14 mouse cellular contexts compared by ENCODE assay signal in the genomic region with DNA sequence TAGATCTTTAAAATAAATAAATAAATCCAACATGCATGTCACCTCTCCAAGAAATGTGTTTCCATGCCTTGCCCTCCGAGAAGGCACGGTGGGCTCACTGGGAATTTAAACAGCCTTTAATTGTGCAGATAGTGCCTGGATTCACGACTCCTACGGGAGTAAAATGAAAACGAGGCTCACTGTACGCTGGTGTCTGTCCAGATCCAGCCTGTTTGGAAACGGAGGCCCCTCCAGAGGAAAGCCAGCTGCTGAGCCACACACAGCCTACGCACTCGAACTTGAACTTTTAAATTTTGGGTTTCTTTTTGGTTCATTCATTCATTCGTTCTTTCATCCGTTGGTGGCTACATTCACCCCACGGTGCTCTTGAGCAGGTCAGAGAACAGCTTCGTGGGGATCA.
A peak's percentile ranks its signal among the peaks of the same experiment; 100 is the strongest.
DNase-seq lines count a peak whose midpoint lies in the region.
"Had no signal": no experiment of that assay in that cellular context is flagged by ENCODE, and none has a peak within 500 bp of the region (broad histone marks: within the 10 kb centered on the region; RNA-seq: fewer than 3 reads in every experiment).

No protein-coding gene starts in this region.

- peak; percentile 50 to 53 for DNase-seq in heart, postnatal 10 days
- DNase-seq in heart, adult 9 months (ENCODE audit: low spot score in 2 of 2), result no peak
- peak; percentile 63 for DNase-seq in kidney, postnatal 10 days
- no peak for DNase-seq in kidney, postnatal 36 days
- DNase-seq: adrenal gland, adult 2 months; adrenal gland, postnatal 10 days; adrenal gland, postnatal 25 days; cerebellum, adult 11 months; cerebellum, adult 18-20 months; cerebellum, adult 8-10 months; cerebellum, adult 9-11 months; cerebellum, postnatal 14 days; cerebellum, postnatal 36 days; embryo, embryonic 11 days had no signal

- intact Hi-C loops in heart, postnatal 10 days (cut with DNase I), result no loop called here

Comparison
In these comparisons a context has a peak if more than half of its experiments do, and no peak if none do; other contexts are left out.
1. DNase-seq: peak in heart, postnatal 10 days (2 of 2) and kidney, postnatal 10 days (single experiment); none in heart, adult 9 months (0 of 2) and kidney, postnatal 36 days (0 of 2).